Mouse (Mus musculus) stomach, embryonic 16.5 days (tissue): ENCODE results near the gene Sgta. TPM values are rescaled to one million over a fixed set of nuclear protein-coding genes. Genes with fewer than 3 reads are reported as not detected.

Experiments used
- ATAC-seq: fragments of 200-750 bp; cut with Nextera tagmentation; 2 replicates; pipeline ENCODE4 v1.8.0; 2017; ENCODE audit warnings: moderate number of reproducible peaks, moderate TSS enrichment; ENCODE audit not compliant: insufficient read depth, low FRiP score
- H3K27ac ChIP-seq: fragments of 300-500 bp; sonication (generic); 2 replicates; pipeline ENCODE4 v1.5.1; 2014; ENCODE audit warnings: low read length
- H3K27me3 ChIP-seq: fragments of 300-500 bp; sonication (generic); 2 replicates; pipeline ENCODE4 v1.6.1; 2014; ENCODE audit warnings: low read length, control low read depth, mixed read lengths; ENCODE audit not compliant: control insufficient read depth, insufficient read depth
- H3K36me3 ChIP-seq: fragments of 300-500 bp; sonication (generic); 2 replicates; pipeline ENCODE4 v1.6.1; 2014; ENCODE audit warnings: low read length; ENCODE audit not compliant: control insufficient read depth, insufficient read depth
- H3K4me1 ChIP-seq: fragments of 300-500 bp; sonication (generic); 2 replicates; pipeline ENCODE4 v1.6.1; 2014; ENCODE audit warnings: low read length, control low read depth, mixed read lengths; ENCODE audit not compliant: control insufficient read depth, insufficient read depth
- H3K4me2 ChIP-seq: fragments of 300-500 bp; sonication (generic); 2 replicates; pipeline ENCODE4 v1.6.1; 2014; ENCODE audit warnings: low read depth, low read length, mixed read lengths
- H3K4me3 ChIP-seq: fragments of 300-500 bp; sonication (generic); replicated peaks from 2 replicates; pipeline ENCODE4 v1.5.1; 2014; ENCODE audit warnings: mild to moderate bottlenecking, low read length
- H3K9ac ChIP-seq: fragments of 300-500 bp; sonication (generic); 2 replicates; pipeline ENCODE4 v1.6.1; 2014; ENCODE audit warnings: low read length
- H3K9me3 ChIP-seq: fragments of 300-500 bp; sonication (generic); replicated peaks from 2 replicates; pipeline ENCODE4 v1.6.1; 2016; ENCODE audit warnings: low read length, control low read depth; ENCODE audit not compliant: control insufficient read depth
- WGBS: fragments of 180-500 bp; shearing (Covaris S2); extraction: QIAGEN DNeasy Blood & Tissue Kit; methylation state at CpG from one replicate; pipeline ENCODE4 v1.1.7; 2014; 5-methylcytosine and 5-hydroxymethylcytosine counted together
- polyA plus RNA-seq: library from polyadenylated mRNA; unstranded; fragments of >200 nt; fragmentation: Nextera tagmentation; extraction: Ambion mirVana; gene quantifications from 2 replicates; pipeline ENCODE4 v1.2.1, GENCODE M21; 2015

Sgta gene
- polyA plus RNA-seq, 1 experiment from 2014 or later: 163 TPM

DNA sequence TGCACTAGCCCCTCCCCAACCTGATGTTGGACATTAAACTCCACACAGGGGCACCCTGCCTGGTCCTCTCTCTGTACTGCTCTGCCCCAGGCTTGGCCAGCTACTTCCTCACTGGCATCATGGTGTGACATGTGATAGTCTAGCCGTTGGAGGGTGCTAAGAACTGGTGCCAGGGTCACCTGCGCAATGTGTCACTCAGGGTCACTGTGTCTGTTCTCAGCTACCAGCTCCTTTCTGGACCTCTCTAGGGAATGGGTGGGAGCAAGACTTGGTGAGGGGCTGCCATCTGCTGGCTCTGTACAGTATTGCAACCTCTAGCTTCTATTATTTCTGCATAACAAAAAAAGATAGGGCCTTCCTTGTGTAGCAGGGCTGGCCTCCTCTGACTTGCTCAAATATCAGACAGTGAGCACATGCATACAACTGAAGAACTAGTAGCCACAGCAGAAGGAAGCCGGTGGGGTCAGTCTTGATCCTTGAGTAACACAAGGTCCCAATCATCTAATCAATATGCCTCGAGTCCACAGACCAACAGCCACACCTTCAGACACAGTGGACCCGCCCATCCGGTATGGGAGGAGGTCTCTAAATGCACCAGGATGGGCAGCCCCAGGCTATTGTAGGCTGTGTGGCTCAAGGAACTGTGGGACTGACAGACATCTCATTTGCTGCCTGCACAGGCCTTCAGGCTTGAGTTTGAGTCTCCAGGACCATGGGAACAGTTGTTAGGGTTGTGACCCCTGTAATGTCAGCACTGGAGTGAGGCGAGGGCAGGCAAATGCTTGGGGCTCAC, 22.4 kb upstream of the Sgta start:
- Histone ChIP-seq H3K36me3 (peaks cover 20% of the 10 kb centered on the region), H3K4me1 (no peaks in the 10 kb centered on the region), H3K4me2 (no peak overlapping the region), H3K9me3 (no peaks in the 10 kb centered on the region; the same call in 1 of the 2 replicates), H3K27me3 (no peaks in the 10 kb centered on the region), H3K27ac (no peak overlapping the region), H3K9ac (no peak overlapping the region), H3K4me3 (no peak overlapping the region)
- WGBS: 65% methylated on average over 7 of the region's 7 CpGs
- peak; percentile 30; the same call in 1 of the 2 replicates for ATAC-seq

DNA sequence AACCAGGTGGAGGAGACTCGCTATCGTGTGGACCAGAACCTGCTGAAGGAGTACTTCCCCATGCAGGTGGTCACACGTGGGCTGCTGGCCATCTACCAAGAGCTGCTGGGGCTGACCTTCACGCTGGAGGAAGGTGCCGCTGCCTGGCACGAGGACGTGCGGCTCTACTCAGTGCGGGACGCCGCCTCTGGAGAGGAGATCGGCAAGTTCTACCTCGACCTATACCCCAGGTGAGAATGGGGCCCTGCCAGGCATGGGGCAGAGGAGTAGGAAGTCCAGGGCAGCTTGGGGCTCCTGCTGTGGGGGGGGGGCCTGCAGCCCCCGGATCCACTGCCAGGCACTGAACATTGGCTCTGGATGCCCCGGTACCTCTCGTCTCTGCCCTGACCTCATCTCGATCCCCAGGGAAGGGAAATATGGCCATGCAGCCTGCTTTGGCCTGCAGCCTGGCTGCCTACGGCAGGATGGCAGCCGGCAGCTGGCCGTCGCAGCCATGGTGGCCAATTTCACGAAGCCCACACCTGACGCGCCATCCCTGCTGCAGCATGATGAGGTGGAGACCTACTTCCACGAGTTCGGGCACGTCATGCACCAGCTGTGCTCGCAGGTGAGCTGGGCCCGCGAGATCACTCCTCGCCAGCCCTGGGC, 20.2 kb upstream of the Sgta start:
- ATAC-seq: no peak
- Histone ChIP-seq H3K4me3 (no peak overlapping the region), H3K9ac (no peak overlapping the region), H3K4me2 (no peak overlapping the region), H3K36me3 (peaks cover 20% of the 10 kb centered on the region), H3K27ac (no peak overlapping the region), H3K27me3 (no peaks in the 10 kb centered on the region), H3K9me3 (no peaks in the 10 kb centered on the region), H3K4me1 (no peaks in the 10 kb centered on the region)
- WGBS: 92% methylated on average over 31 of the region's 31 CpGs

DNA sequence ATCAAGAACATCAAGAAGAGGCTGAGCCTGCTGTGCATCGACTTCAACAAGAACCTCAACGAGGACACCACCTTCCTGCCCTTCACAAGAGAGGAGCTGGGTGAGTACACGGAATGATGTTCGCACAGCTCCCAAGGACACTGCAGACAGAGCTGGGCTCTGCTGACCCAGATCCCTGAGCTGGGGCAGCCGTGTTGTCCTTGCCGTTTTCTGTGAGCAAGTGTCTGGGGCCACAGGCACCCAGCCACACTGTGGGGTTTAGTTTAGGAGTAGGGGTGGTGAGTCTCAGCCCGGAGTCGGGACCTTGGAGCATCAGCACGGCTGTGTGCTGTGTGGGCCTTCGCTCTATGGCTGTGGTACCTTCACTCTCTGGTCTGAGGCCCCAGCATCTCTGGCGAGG, 17.9 kb upstream of the Sgta start:
- H3K36me3 ChIP-seq: peaks cover 20% of the 10 kb centered on the region
- ATAC-seq: no peak
- H3K4me1 ChIP-seq: no peaks in the 10 kb centered on the region
- 90% methylated on average over 11 of the region's 11 CpGs for WGBS
- no peak overlapping the region for H3K9ac ChIP-seq
- H3K27ac ChIP-seq: no peak overlapping the region
- no peaks in the 10 kb centered on the region for H3K27me3 ChIP-seq
- no peak overlapping the region for H3K4me3 ChIP-seq
- no peaks in the 10 kb centered on the region for H3K9me3 ChIP-seq
- no peak overlapping the region for H3K4me2 ChIP-seq

DNA sequence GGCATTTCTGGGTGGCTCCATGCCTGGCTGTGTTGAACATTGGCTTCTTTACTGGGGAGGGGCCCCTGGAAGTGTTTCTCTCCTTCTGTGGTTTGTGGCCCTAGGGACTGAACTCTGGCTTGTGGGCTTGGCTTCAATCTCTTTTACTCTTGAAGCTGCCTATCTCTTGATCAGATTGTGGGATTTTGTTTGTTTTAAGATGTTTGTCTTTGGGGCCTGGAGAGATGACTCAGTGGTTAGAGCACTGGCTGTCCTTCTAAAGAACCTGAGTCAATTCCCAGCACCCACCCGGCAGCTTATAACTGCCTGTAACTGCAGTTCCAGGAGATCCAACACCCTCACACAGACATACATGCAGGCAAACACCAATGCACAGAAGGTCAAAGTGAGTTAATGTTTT, 16.4 kb upstream of the Sgta start:
- no peak for ATAC-seq
- H3K4me2 ChIP-seq: no peak overlapping the region
- no peaks in the 10 kb centered on the region for H3K27me3 ChIP-seq
- H3K9ac ChIP-seq: no peak overlapping the region
- peaks cover 15% of the 10 kb centered on the region for H3K36me3 ChIP-seq
- no peak overlapping the region for H3K27ac ChIP-seq
- H3K4me1 ChIP-seq: no peaks in the 10 kb centered on the region
- no peaks in the 10 kb centered on the region for H3K9me3 ChIP-seq
- no peak overlapping the region for H3K4me3 ChIP-seq
- 72% methylated on average over 1 of the region's 1 CpGs for WGBS

DNA sequence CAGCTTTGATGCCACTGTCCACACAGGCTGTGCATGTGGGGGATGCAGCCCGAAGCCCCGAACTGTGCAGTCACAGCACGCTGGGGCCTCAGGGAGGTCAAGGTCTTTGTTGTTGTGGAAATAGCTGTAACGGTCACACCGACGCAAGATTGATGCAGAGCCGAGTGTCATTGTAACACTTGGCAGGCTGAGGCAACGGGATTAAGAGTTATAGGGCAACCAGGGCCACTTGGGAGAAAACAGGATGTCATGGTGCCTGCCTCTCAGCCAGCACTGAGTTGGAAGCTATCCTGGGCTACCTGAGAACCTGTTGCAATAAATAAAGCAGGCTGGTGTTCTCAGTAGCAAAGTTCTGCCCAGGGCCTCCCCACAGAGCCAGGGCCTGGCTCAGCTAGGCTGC, 15.8 kb upstream of the Sgta start:
- Histone ChIP-seq H3K27me3 (no peaks in the 10 kb centered on the region), H3K4me1 (peaks cover 4% of the 10 kb centered on the region), H3K4me2 (no peak overlapping the region), H3K27ac (no peak overlapping the region), H3K9ac (no peak overlapping the region), H3K36me3 (peaks cover 10% of the 10 kb centered on the region; the same call in 1 of the 2 replicates), H3K9me3 (no peaks in the 10 kb centered on the region), H3K4me3 (no peak overlapping the region)
- no peak for ATAC-seq
- WGBS: 70% methylated on average over 8 of the region's 8 CpGs

DNA sequence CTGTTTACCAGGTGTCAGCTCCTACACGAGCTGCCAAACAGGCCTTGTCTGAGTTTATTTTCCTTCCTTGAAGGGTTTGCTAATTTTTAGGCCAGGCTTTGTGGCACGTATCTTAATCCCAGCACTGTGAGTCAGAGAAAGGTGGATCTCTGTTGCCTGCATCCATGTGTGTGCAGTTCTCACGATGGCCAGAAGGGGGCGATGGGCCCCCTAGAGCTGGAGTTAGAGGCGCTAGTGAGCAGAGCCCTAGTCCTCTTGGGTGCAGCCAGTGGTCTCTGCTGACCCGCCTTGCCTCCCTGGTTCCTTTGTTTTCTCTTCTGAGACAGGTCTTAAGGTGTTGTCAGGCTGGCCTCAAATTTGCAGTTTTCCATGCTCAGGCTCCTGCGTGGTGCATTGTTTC, 13.5 kb upstream of the Sgta start:
- no peak overlapping the region for H3K9ac ChIP-seq
- no peaks in the 10 kb centered on the region for H3K27me3 ChIP-seq
- no peak overlapping the region for H3K4me3 ChIP-seq
- no peak for ATAC-seq
- H3K27ac ChIP-seq: no peak overlapping the region
- no peaks in the 10 kb centered on the region for H3K9me3 ChIP-seq
- H3K36me3 ChIP-seq: peaks cover 1% of the 10 kb centered on the region; the same call in 1 of the 2 replicates
- 65% methylated on average over 7 of the region's 7 CpGs for WGBS
- peaks cover 9% of the 10 kb centered on the region for H3K4me1 ChIP-seq
- no peak overlapping the region for H3K4me2 ChIP-seq

DNA sequence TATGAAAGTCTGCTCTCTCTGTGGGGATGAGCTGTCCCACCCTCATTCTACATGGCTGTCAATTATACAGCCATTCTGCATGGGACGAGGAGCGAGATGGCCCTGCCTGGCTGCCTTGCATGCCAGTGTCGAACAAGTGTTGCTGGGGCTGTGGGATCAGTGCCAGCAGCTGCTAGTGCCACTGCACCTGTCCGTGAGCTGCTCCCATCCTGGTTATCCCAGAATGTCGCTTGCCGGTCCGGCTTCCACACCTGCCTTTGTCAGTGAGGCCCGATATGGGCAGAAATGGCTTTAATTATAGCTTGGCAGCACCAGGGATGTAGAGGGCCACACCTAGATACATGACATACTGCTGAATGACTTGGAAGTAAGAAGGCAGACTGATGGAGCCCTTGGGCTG, 12.3 kb upstream of the Sgta start:
- Histone ChIP-seq H3K4me1 (peaks cover 9% of the 10 kb centered on the region), H3K4me2 (no peak overlapping the region), H3K27ac (0 out of 2 replicates have a peak overlapping the region, but pooled peaks have one; percentile 6), H3K9ac (no peak overlapping the region), H3K36me3 (no peaks in the 10 kb centered on the region), H3K9me3 (no peaks in the 10 kb centered on the region), H3K27me3 (no peaks in the 10 kb centered on the region), H3K4me3 (no peak overlapping the region)
- 87% methylated on average over 8 of the region's 8 CpGs for WGBS
- no peak for ATAC-seq

DNA sequence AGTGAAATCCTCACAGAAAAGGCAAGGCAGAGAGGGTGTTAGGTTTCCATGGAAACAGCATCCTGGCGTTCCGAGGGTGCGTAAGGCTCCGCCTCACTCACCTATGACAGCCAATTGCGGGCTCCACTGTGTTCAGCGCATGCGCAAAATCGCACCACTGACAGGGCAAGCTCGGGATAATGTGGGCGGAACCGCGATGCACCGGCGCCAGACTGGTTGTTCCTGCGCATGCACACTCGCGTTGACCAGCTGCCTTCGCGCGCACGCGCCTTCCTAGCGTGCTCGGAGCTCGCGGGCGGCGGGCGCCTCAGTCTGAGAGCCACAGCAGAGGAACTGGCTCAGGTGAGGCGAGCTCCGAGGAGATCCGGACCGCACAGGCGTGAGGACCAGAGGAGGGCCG, 9.9 kb upstream of the Sgta start, which contains the start of gene Thop1:
Gene Thop1, plus strand, starts transcription at position 200 of the 400 bp plus-strand sequence.
- Histone ChIP-seq H3K36me3 (no peaks in the 10 kb centered on the region), H3K4me3 (peak within 1 kb of the TSS; percentile 72), H3K4me1 (peaks cover 9% of the 10 kb centered on the region), H3K27me3 (no peaks in the 10 kb centered on the region), H3K9ac (peak within 1 kb of the TSS; percentile 88), H3K27ac (peak within 1 kb of the TSS; percentile 50; the same call in 1 of the 2 replicates), H3K4me2 (peak within 1 kb of the TSS; percentile 74), H3K9me3 (no peaks in the 10 kb centered on the region)
- peak; percentile 96 for ATAC-seq
- whole genome bisulfite sequencing: under 1% methylated on average over 35 of the region's 35 CpGs

DNA sequence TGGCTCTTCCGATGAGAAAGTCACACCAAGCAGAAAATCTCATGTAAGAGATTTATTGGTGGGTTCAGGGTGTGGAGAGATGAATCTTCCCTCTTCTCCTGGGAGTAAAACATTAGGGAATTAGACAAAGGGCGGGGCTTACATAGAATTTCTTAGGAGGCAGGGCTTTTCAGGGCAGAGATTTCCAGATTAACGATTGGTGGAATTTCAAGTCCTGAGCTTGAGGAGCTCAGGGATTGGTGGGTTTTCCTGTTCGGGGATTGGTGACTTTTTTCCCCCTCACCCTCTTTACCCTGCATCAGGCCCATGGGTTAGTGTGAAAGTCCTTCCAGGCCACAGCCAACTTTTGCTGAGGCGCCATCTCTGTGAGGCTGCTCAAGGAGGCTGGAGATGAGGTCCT, 8.7 kb upstream of the Sgta start:
- H3K9me3 ChIP-seq: no peaks in the 10 kb centered on the region
- peaks cover 9% of the 10 kb centered on the region for H3K4me1 ChIP-seq
- no peak for ATAC-seq
- H3K36me3 ChIP-seq: no peaks in the 10 kb centered on the region
- no peak overlapping the region for H3K27ac ChIP-seq
- no peaks in the 10 kb centered on the region for H3K27me3 ChIP-seq
- H3K4me3 ChIP-seq: no peak overlapping the region
- H3K9ac ChIP-seq: no peak overlapping the region
- H3K4me2 ChIP-seq: no peak overlapping the region
- 71% methylated on average over 5 of the region's 5 CpGs for WGBS
